Mouse (Mus musculus): ENCODE results near the gene Olfr782. TPM values are rescaled to one million over a fixed set of nuclear protein-coding genes. Genes with fewer than 3 reads are reported as not detected.

Olfr782 gene
- polyA plus RNA-seq, 1 experiment from 2014 or later: not detected

DNA sequence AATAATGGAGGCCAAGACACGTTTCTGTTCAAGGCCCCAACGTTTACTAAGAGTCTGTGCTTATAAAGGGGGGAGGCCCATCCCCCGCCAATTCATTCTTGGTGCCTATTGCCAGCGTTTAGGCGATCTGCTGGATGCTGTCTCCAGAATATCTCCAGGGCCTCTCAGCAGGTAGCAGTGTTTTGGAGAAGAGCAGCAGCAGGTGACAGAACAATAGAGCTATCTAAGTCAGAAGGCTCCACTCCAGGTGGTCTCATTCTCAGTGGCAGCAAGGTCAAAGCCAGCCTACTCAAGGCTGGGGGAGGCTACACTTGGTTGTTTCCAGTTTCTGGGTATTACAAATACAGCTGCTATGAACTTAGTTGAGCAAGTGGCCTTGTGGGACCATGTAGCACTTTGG, 52.2 kb downstream of the Olfr782 start:
- H3K36me3 ChIP-seq (ENCODE audit: control insufficient read depth, insufficient read depth): no peaks in the 10 kb centered on the region
- no peak overlapping the region for H3K4me2 ChIP-seq (ENCODE audit: low read length)
- H3K4me3 ChIP-seq (replicated peaks; ENCODE audit: low read length): no peak overlapping the region
- ATAC-seq: no peak
- H3K4me1 ChIP-seq (replicated peaks; ENCODE audit: control insufficient read depth, insufficient read depth, low read length): no peaks in the 10 kb centered on the region
- H3K9me3 ChIP-seq (ENCODE audit: control insufficient read depth, low read length): no peaks in the 10 kb centered on the region
- 41% methylated on average over 5 of the region's 5 CpGs for WGBS
- no peak overlapping the region for H3K27ac ChIP-seq (ENCODE audit: low read length)
- no peaks in the 10 kb centered on the region for H3K27me3 ChIP-seq (replicated peaks; ENCODE audit: control insufficient read depth, insufficient read depth, low read length)
- no peak overlapping the region for H3K9ac ChIP-seq (replicated peaks; ENCODE audit: low read depth, low read length)

Other genes starting within 250 kb of the Olfr782 start
- gene Olfr768, start 249.5 kb upstream of the Olfr782 start, polyA plus RNA-seq (2015; fragmentation: Nextera tagmentation; extraction: Ambion mirVana): not detected in 2 replicates
- gene Olfr769, start 231.0 kb upstream of the Olfr782 start, polyA plus RNA-seq (2015; fragmentation: Nextera tagmentation; extraction: Ambion mirVana): not detected in 2 replicates
- gene Olfr770, start 209.9 kb upstream of the Olfr782 start, polyA plus RNA-seq (2015; fragmentation: Nextera tagmentation; extraction: Ambion mirVana): not detected in 2 replicates
- gene Olfr771, start 184.1 kb upstream of the Olfr782 start, polyA plus RNA-seq (2015; fragmentation: Nextera tagmentation; extraction: Ambion mirVana): not detected in 2 replicates
- not detected in 2 replicates for gene Olfr772, start 170.9 kb upstream of the Olfr782 start, polyA plus RNA-seq (2015; fragmentation: Nextera tagmentation; extraction: Ambion mirVana)
- not detected in 2 replicates for gene Olfr773, start 161.4 kb upstream of the Olfr782 start, polyA plus RNA-seq (2015; fragmentation: Nextera tagmentation; extraction: Ambion mirVana)
- gene Olfr774, start 112.6 kb upstream of the Olfr782 start, polyA plus RNA-seq (2015; fragmentation: Nextera tagmentation; extraction: Ambion mirVana): not detected in 2 replicates
- not detected in 2 replicates for gene Olfr775, start 100.4 kb upstream of the Olfr782 start, polyA plus RNA-seq (2015; fragmentation: Nextera tagmentation; extraction: Ambion mirVana)
- not detected in 2 replicates for gene Olfr776, start 89.7 kb upstream of the Olfr782 start, polyA plus RNA-seq (2015; fragmentation: Nextera tagmentation; extraction: Ambion mirVana)
- 0.09 TPM in 1 of 2 replicates, not detected in the other for gene Olfr777, start 77.4 kb upstream of the Olfr782 start, polyA plus RNA-seq (2015; fragmentation: Nextera tagmentation; extraction: Ambion mirVana)
- gene Olfr780, start 30.7 kb upstream of the Olfr782 start, polyA plus RNA-seq (2015; fragmentation: Nextera tagmentation; extraction: Ambion mirVana): not detected in 2 replicates
- not detected in 2 replicates for gene Olfr781, start 20.0 kb upstream of the Olfr782 start, polyA plus RNA-seq (2015; fragmentation: Nextera tagmentation; extraction: Ambion mirVana)
- gene Olfr784, start 35.2 kb downstream of the Olfr782 start, polyA plus RNA-seq (2015; fragmentation: Nextera tagmentation; extraction: Ambion mirVana): 0.07 and 0.15 TPM in 2 replicates
- not detected in 2 replicates for gene Olfr785, start 56.6 kb downstream of the Olfr782 start, polyA plus RNA-seq (2015; fragmentation: Nextera tagmentation; extraction: Ambion mirVana)
- gene Olfr786, start 78.5 kb downstream of the Olfr782 start, polyA plus RNA-seq (2015; fragmentation: Nextera tagmentation; extraction: Ambion mirVana): not detected in 2 replicates
- not detected in 2 replicates for gene Olfr787, start 113.0 kb downstream of the Olfr782 start, polyA plus RNA-seq (2015; fragmentation: Nextera tagmentation; extraction: Ambion mirVana)
- gene Olfr788, start 122.1 kb downstream of the Olfr782 start, polyA plus RNA-seq (2015; fragmentation: Nextera tagmentation; extraction: Ambion mirVana): not detected in 2 replicates
- gene Olfr789, start 135.9 kb downstream of the Olfr782 start, polyA plus RNA-seq (2015; fragmentation: Nextera tagmentation; extraction: Ambion mirVana): not detected in 2 replicates
- gene Olfr790, start 149.6 kb downstream of the Olfr782 start, polyA plus RNA-seq (2015; fragmentation: Nextera tagmentation; extraction: Ambion mirVana): not detected in 2 replicates
- gene Olfr791, start 172.9 kb downstream of the Olfr782 start, polyA plus RNA-seq (2015; fragmentation: Nextera tagmentation; extraction: Ambion mirVana): not detected in 2 replicates
- not detected in 2 replicates for gene Olfr792, start 190.3 kb downstream of the Olfr782 start, polyA plus RNA-seq (2015; fragmentation: Nextera tagmentation; extraction: Ambion mirVana)
- not detected in 2 replicates for gene Olfr794, start 218.8 kb downstream of the Olfr782 start, polyA plus RNA-seq (2015; fragmentation: Nextera tagmentation; extraction: Ambion mirVana)

Measured in forebrain, embryonic 16.5 days (tissue).